Mouse (Mus musculus) stomach, postnatal 0 days (tissue): ENCODE data around the gene Trim75.

Experiments
- CTCF ChIP-seq: IDR thresholded peaks from 2 replicates; pipeline ENCODE4 v1.5.1; 2016; ENCODE audit warnings: antibody characterized with exemption, low read depth, mild to moderate bottlenecking, moderate library complexity
- EP300 ChIP-seq: optimal IDR thresholded peaks from 2 replicates; pipeline ENCODE3; 2016; ENCODE audit warnings: antibody characterized with exemption

GRCm38 (mm10) chr8:65034136-65034535 is 46.5 kb upstream of the Trim75 start:
- TF ChIP-seq CTCF: no peak
- TF ChIP-seq EP300: no peak
